Mouse (Mus musculus): Measurements from ENCODE around the gene Pak3. TPM values are rescaled to one million over a fixed set of nuclear protein-coding genes. Genes with fewer than 3 reads are reported as not detected.

The Pak3 gene
- polyA plus RNA-seq, 1 experiment = 0.04 TPM

GRCm38 (mm10) chrX:143654308-143655176, 136.2 kb downstream of the Pak3 start:
- WGBS = 42% methylated on average over 9 of the region's 9 CpGs
- no peak for DNase-seq (ENCODE audit: low read depth, low spot score)

GRCm38 (mm10) chrX:143655177-143655492, 136.7 kb downstream of the Pak3 start:
- 22% methylated on average over 3 of the region's 3 CpGs for WGBS
- no peak for DNase-seq (ENCODE audit: low read depth, low spot score)

- no peak for DNase-seq (ENCODE audit: low read depth, low spot score)
- 12% methylated on average over 28 of the region's 28 CpGs for WGBS
These were observed 146.1 kb downstream of the Pak3 start for GRCm38 (mm10) chrX:143664221-143665150.

GRCm38 (mm10) chrX:143665771-143666170, 147.4 kb downstream of the Pak3 start:
- DNase-seq (ENCODE audit: low read depth, low spot score) = no peak
- WGBS = 39% methylated on average over 2 of the region's 2 CpGs

GRCm38 (mm10) chrX:143666991-143667390, 148.6 kb downstream of the Pak3 start:
- 43% methylated on average over 4 of the region's 4 CpGs for WGBS
- no peak for DNase-seq (ENCODE audit: low read depth, low spot score)

GRCm38 (mm10) chrX:143668242-143668641, 149.9 kb downstream of the Pak3 start:
- DNase-seq (ENCODE audit: low read depth, low spot score) = no peak

GRCm38 (mm10) chrX:143678566-143678965, 160.2 kb downstream of the Pak3 start:
- whole genome bisulfite sequencing = 57% methylated on average over 2 of the region's 2 CpGs
- DNase-seq (ENCODE audit: low read depth, low spot score) = no peak

More at GRCm38 (mm10) chrX:143668242-143668641, 149.9 kb downstream of the Pak3 start:
- WGBS = 49% methylated on average over 3 of the region's 3 CpGs

GRCm38 (mm10) chrX:143722250-143722649, 203.9 kb downstream of the Pak3 start:
- WGBS = 93% methylated on average over 1 of the region's 1 CpGs

GRCm38 (mm10) chrX:143725411-143725810, 207.0 kb downstream of the Pak3 start:
- 82% methylated on average over 3 of the region's 3 CpGs for WGBS
- no peak for DNase-seq (ENCODE audit: low read depth, low spot score)

More at GRCm38 (mm10) chrX:143722250-143722649, 203.9 kb downstream of the Pak3 start:
- no peak for DNase-seq (ENCODE audit: low read depth, low spot score)

GRCm38 (mm10) chrX:143736035-143736434, 217.6 kb downstream of the Pak3 start:
- WGBS = 41% methylated on average over 4 of the region's 4 CpGs
- no peak for DNase-seq (ENCODE audit: low read depth, low spot score)

GRCm38 (mm10) chrX:143739171-143739570, 220.8 kb downstream of the Pak3 start:
- WGBS = 11% methylated on average over 2 of the region's 2 CpGs
- DNase-seq (ENCODE audit: low read depth, low spot score) = no peak

- 57% methylated on average over 3 of the region's 3 CpGs for WGBS
- no peak for DNase-seq (ENCODE audit: low read depth, low spot score)
These were observed 244.2 kb downstream of the Pak3 start for GRCm38 (mm10) chrX:143762556-143762955.

GRCm38 (mm10) chrX:143815948-143816347, 297.6 kb downstream of the Pak3 start:
- 59% methylated on average over 1 of the region's 1 CpGs for WGBS
- no peak for DNase-seq (ENCODE audit: low read depth, low spot score)

- DNase-seq (ENCODE audit: low read depth, low spot score) = no peak
- WGBS = 90% methylated on average over 2 of the region's 2 CpGs
These were observed 300.6 kb downstream of the Pak3 start for GRCm38 (mm10) chrX:143818961-143819360.

- WGBS = 34% methylated on average over 4 of the region's 4 CpGs
- DNase-seq (ENCODE audit: low read depth, low spot score) = no peak
These were observed 308.1 kb downstream of the Pak3 start for GRCm38 (mm10) chrX:143826521-143826920.

GRCm38 (mm10) chrX:143827212-143827611, 308.8 kb downstream of the Pak3 start, which contains the start of gene Capn6:
Gene Capn6 (minus strand): TSS chrX:143827414.
- 38% methylated on average over 4 of the region's 4 CpGs for WGBS
- no peak for DNase-seq (ENCODE audit: low read depth, low spot score)

GRCm38 (mm10) chrX:143846637-143847036, 328.2 kb downstream of the Pak3 start:
- WGBS = 75% methylated on average over 3 of the region's 3 CpGs
- DNase-seq (ENCODE audit: low read depth, low spot score) = no peak

Data from large intestine, adult 2 months (tissue).